Mouse (Mus musculus): ENCODE results near the gene Olfr1255. TPM values are rescaled to one million over a fixed set of nuclear protein-coding genes. Genes with fewer than 3 reads are reported as not detected.

The Olfr1255 gene
- not detected for total RNA-seq (2021)
- long read RNA-seq, experiment 1: 0 reads
- long read RNA-seq, experiment 2: 0 reads

DNA sequence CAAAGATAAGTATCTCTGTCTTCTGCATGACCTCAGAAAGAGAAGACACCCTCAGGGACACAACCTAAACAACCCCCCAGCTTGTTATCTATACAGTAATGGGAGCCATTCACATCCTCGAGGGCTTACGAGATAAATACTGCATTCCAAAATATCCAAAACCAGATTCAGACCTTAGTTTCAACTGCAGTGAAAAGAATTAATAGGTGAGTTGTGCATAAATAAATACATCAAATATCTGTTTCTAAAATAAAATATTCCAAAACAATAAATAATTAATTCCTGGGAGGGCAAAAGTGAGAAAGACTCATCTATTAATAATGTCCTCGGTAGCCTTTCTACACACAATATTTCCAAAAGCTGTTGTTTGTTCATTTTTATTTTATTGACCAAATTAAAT, at the start of gene Olfr1255:
Gene Olfr1255, plus strand, starts transcription at position 301 of the 400 bp plus-strand sequence.
- no peak for DNase-seq (ENCODE audit: low spot score in 2 of 2)

DNA sequence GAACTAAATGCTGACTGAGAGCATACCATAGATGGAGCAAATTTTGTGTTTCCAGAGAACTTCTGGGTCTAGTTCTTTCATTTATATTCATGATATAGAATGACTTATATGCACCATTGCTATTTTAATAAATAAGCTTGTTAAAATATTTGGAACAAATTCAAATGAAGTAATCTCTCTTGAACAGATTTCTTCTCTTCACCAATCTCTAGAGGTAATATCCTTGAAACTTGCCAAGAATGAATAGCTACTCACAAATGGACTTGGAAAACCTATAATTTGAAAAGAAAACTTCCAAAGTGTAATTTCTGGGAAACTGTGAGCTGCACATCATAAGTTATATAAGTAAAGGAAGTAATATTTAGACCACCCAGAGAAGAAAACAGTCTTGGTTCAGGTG, 18.3 kb upstream of the Olfr1255 start, which contains the start of gene Olfr1254:
Gene Olfr1254, minus strand, starts transcription at position 101 of the 400 bp plus-strand sequence.
- no peak for DNase-seq (ENCODE audit: low spot score in 2 of 2)

DNA sequence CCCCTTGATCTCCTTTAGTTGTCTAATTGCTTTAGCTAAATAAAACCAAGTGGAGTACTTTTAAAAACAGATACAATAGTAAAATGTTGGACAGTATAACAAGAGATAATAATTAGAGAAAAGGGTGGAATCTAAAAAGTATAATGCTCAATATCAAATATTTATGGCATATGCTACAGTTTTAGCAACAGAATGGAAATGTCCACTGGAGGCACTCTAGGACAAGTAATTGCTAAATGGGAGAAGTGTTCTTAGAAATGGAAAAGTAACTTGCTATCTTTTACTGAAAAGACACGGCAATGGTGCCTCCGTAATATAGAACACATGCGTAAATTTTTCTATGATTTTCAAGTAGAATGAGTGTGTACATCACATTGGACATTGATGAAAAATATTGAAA, 12.3 kb upstream of the Olfr1255 start:
- no peak for DNase-seq (ENCODE audit: low spot score in 2 of 2)

GRCm38 (mm10) chr2:89810751-89811150, 1.1 kb upstream of the Olfr1255 start:
- DNase-seq (ENCODE audit: low spot score in 2 of 2): no peak

GRCm38 (mm10) chr2:89820216-89820615, 8.4 kb downstream of the Olfr1255 start:
- DNase-seq (ENCODE audit: low spot score in 2 of 2): no peak

GRCm38 (mm10) chr2:89841455-89841854, 29.6 kb downstream of the Olfr1255 start, which contains the start of gene Olfr1256:
TSS of gene Olfr1256 (minus strand) at chr2:89841555.
- no peak for DNase-seq (ENCODE audit: low spot score in 2 of 2)

DNA sequence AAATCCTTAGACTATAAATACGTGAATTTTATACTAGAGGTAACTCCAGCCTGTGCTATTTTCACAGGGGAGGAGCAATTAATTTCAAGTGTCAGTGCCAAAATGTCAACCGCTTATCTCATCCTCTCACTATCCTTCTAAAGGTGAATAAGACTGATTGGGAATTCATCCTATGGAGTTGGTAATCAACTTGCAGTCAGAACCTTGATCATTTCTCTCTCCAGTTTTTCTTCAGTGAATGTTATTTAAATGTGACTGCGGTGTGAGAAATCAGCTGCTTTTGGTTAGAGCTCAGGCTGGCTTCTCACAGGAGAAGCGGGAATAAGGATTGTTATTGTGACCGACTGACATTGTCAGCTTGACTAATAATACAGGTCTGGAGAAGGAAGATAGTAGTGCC, 36.3 kb downstream of the Olfr1255 start, which contains the start of gene Olfr48:
Gene Olfr48, minus strand, starts transcription at position 101 of the 400 bp plus-strand sequence.
- DNase-seq (ENCODE audit: low spot score in 2 of 2): no peak

DNA sequence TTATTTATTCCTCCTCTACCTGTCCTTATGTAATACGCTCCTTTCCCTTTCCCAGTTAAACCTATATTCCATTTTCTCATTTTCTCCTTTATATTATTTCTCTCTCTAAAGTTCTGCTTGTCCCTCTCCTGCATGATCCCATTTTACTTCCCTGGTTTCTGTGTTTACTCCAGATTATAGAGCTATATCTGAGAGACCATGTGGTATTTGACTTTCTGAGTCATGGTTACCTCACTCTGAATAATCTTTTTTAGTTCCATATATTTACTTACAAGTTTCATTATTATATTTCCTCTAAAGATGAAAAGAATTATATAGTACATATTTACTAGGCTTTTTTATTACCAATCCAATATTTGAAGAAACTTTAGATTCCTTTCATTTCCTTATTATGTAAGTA, 37.4 kb downstream of the Olfr1255 start:
- no peak for DNase-seq (ENCODE audit: low spot score in 2 of 2)

Other genes with a start within 250 kb of the Olfr1255 start
- gene Olfr1245, start 233.6 kb upstream of the Olfr1255 start, total RNA-seq (2021): not detected
- gene Olfr1246, start 218.9 kb upstream of the Olfr1255 start, total RNA-seq (2021): not detected
- gene Olfr1247, start 197.9 kb upstream of the Olfr1255 start, total RNA-seq (2021): not detected
- gene Olfr1248, start 193.8 kb upstream of the Olfr1255 start, total RNA-seq (2021): not detected
- gene Olfr1249, start 177.1 kb upstream of the Olfr1255 start, total RNA-seq (2021): not detected
- not detected for gene Olfr1250, start 150.6 kb upstream of the Olfr1255 start, total RNA-seq (2021)
- gene Olfr1251, start 140.1 kb upstream of the Olfr1255 start, total RNA-seq (2021): not detected
- gene Olfr1252, start 87.0 kb upstream of the Olfr1255 start, total RNA-seq (2021): not detected
- gene Olfr1253, start 55.0 kb upstream of the Olfr1255 start, total RNA-seq (2021): not detected
- gene Olfr1254, start 18.4 kb upstream of the Olfr1255 start, total RNA-seq (2021): not detected
- not detected for gene Olfr1256, start 29.5 kb downstream of the Olfr1255 start, total RNA-seq (2021)
- not detected for gene Olfr48, start 36.2 kb downstream of the Olfr1255 start, total RNA-seq (2021)
- gene Olfr1257, start 66.4 kb downstream of the Olfr1255 start, total RNA-seq (2021): not detected
- not detected for gene Olfr1258, start 115.3 kb downstream of the Olfr1255 start, total RNA-seq (2021)
- not detected for gene Olfr1259, start 136.6 kb downstream of the Olfr1255 start, total RNA-seq (2021)
- not detected for gene Olfr1260, start 162.3 kb downstream of the Olfr1255 start, total RNA-seq (2021)
- gene Olfr1261, start 179.2 kb downstream of the Olfr1255 start, total RNA-seq (2021): not detected
- gene Olfr1262, start 188.1 kb downstream of the Olfr1255 start, total RNA-seq (2021): not detected
- not detected for gene Olfr1263, start 200.1 kb downstream of the Olfr1255 start, total RNA-seq (2021)
- not detected for gene Olfr1264, start 213.5 kb downstream of the Olfr1255 start, total RNA-seq (2021)
- not detected for gene Olfr1265, start 223.3 kb downstream of the Olfr1255 start, total RNA-seq (2021)